Mouse (Mus musculus) midbrain, embryonic 10.5 days (tissue): ENCODE data around the gene Kdm6a. TPM values are rescaled to one million over a fixed set of nuclear protein-coding genes. Genes with fewer than 3 reads are reported as not detected.

Experiments
- DNase-seq: peaks from one replicate; pipeline ENCODE4 v3.0.0-alpha.2; 2017; ENCODE audit warnings: low spot score
- H3K27ac ChIP-seq: fragments of 300-500 bp; sonication (generic); replicated peaks from 2 replicates; pipeline ENCODE4 v1.5.1; 2016; ENCODE audit warnings: mild to moderate bottlenecking
- H3K27me3 ChIP-seq: fragments of 300-500 bp; sonication (generic); 2 replicates; pipeline ENCODE4 v1.6.1; 2016; ENCODE audit warnings: low read depth, mild to moderate bottlenecking; ENCODE audit not compliant: poor library complexity, severe bottlenecking
- H3K36me3 ChIP-seq: fragments of 300-500 bp; sonication (generic); 2 replicates; pipeline ENCODE4 v1.6.1; 2016; ENCODE audit warnings: mild to moderate bottlenecking, moderate library complexity
- H3K4me1 ChIP-seq: fragments of 300-500 bp; sonication (generic); 2 replicates; pipeline ENCODE4 v1.6.1; 2016
- H3K4me3 ChIP-seq: fragments of 300-500 bp; sonication (generic); 2 replicates; pipeline ENCODE4 v1.5.1; 2016; ENCODE audit warnings: mild to moderate bottlenecking, moderate library complexity
- H3K9me3 ChIP-seq: fragments of 300-500 bp; sonication (generic); replicated peaks from 2 replicates; pipeline ENCODE4 v1.6.1; 2016; ENCODE audit warnings: mild to moderate bottlenecking
- WGBS: fragments of 180-500 bp; shearing (Covaris S2); methylation state at CpG from one replicate; pipeline ENCODE4 v1.1.7; 2016; 5-methylcytosine and 5-hydroxymethylcytosine counted together
- polyA plus RNA-seq: library from polyadenylated mRNA; unstranded; fragments of >200 nt; fragmentation: Nextera tagmentation; extraction: Ambion mirVana; gene quantifications from 2 replicates; pipeline ENCODE4 v1.2.1, GENCODE M21; 2016

Kdm6a gene
- polyA plus RNA-seq = 30.3 and 33.9 TPM in 2 replicates

- Histone ChIP-seq H3K9me3 (no peaks in the 10 kb centered on the region), H3K27me3 (no peaks in the 10 kb centered on the region), H3K27ac (peak within 1 kb of the TSS; percentile 96), H3K4me3 (peak within 1 kb of the TSS; percentile 87), H3K4me1 (peaks cover 3% of the 10 kb centered on the region; the same call in 1 of the 2 replicates), H3K36me3 (peaks cover 4% of the 10 kb centered on the region; the same call in 1 of the 2 replicates)
- DNase-seq = peak; percentile 95
- 3% methylated on average over 47 of the region's 50 CpGs for WGBS
Observed at GRCm38 (mm10) chrX:18162192-18162857, at the start of gene Kdm6a. Gene Kdm6a, plus strand, starts transcription at chrX:18162575.

GRCm38 (mm10) chrX:18145557-18145956 lies 16.8 kb upstream of the Kdm6a start, which contains the start of gene Dusp21:
Gene Dusp21, plus strand, starts transcription at chrX:18145857.
- no peaks in the 10 kb centered on the region for H3K27me3 ChIP-seq
- no peak within 1 kb of the TSS for H3K27ac ChIP-seq
- no peaks in the 10 kb centered on the region for H3K36me3 ChIP-seq
- no peak for DNase-seq
- H3K4me1 ChIP-seq = no peaks in the 10 kb centered on the region
- H3K9me3 ChIP-seq = no peaks in the 10 kb centered on the region
- 96% methylated on average over 1 of the region's 1 CpGs for WGBS
- H3K4me3 ChIP-seq = no peak within 1 kb of the TSS

- 62% methylated on average over 4 of the region's 4 CpGs for WGBS
- H3K27me3 ChIP-seq = no peaks in the 10 kb centered on the region
- DNase-seq = no peak
- H3K27ac ChIP-seq = no peak overlapping the region
- no peaks in the 10 kb centered on the region for H3K36me3 ChIP-seq
- no peaks in the 10 kb centered on the region for H3K9me3 ChIP-seq
- H3K4me3 ChIP-seq = peak overlapping the region; percentile 87
- peaks cover 3% of the 10 kb centered on the region; the same call in 1 of the 2 replicates for H3K4me1 ChIP-seq
Observed at GRCm38 (mm10) chrX:18160734-18161442, 1.5 kb upstream of the Kdm6a start.

- Histone ChIP-seq H3K27me3 (no peaks in the 10 kb centered on the region), H3K9me3 (no peaks in the 10 kb centered on the region), H3K4me3 (peak overlapping the region; percentile 87), H3K4me1 (peaks cover 3% of the 10 kb centered on the region; the same call in 1 of the 2 replicates), H3K36me3 (no peaks in the 10 kb centered on the region), H3K27ac (peak overlapping the region; percentile 96)
- DNase-seq = no peak
- under 1% methylated on average over 28 of the region's 28 CpGs for WGBS
Observed at GRCm38 (mm10) chrX:18161796-18162191, 581 bp upstream of the Kdm6a start.

GRCm38 (mm10) chrX:18162861-18163731 lies 721 bp downstream of the Kdm6a start:
- Histone ChIP-seq H3K4me1 (peaks cover 3% of the 10 kb centered on the region; the same call in 1 of the 2 replicates), H3K27me3 (no peaks in the 10 kb centered on the region), H3K36me3 (peaks cover 5% of the 10 kb centered on the region; the same call in 1 of the 2 replicates), H3K4me3 (peak overlapping the region; percentile 87), H3K27ac (peak overlapping the region; percentile 96), H3K9me3 (no peaks in the 10 kb centered on the region)
- under 1% methylated on average over 86 of the region's 95 CpGs for WGBS
- peak; percentile 69 for DNase-seq

DNA sequence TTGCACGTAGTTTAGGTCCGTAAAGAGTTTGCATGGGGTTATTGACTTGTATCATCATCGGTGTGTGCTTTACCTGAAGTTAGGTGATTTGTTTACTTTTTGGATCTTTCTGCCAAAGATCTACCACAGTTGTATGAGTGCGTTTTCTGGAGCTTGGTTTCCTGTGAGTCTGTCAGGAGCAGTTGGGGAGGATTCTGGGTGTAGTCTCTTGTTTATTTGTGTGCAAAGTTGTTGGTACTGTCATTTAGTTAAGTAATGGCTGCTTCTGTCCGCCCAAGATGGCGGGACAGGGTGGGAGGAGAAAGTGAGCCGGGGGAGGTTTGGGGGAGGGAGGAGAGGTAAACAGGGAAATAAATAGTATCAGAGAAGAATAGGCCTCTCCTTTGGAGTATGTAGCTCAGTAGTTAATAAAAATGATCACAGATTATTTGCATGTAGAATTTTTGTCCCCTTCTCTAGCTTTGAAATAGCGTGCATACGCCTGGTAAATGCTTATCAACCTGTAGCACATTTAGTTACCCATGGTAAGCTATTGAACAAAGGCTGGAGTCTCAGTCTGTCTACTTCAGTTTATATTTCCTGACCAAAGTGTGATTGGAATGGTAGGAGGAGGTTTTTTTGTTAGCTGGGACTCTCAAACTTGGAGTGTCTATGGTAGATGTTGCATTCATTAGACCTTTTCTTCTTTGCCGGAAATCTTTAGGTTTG lies 1.7 kb downstream of the Kdm6a start:
- peaks cover 3% of the 10 kb centered on the region; the same call in 1 of the 2 replicates for H3K4me1 ChIP-seq
- H3K9me3 ChIP-seq = no peaks in the 10 kb centered on the region
- 3% methylated on average over 10 of the region's 10 CpGs for WGBS
- peak; percentile 30 for DNase-seq
- H3K27ac ChIP-seq = peak overlapping the region; percentile 96
- H3K27me3 ChIP-seq = no peaks in the 10 kb centered on the region
- H3K36me3 ChIP-seq = peaks cover 9% of the 10 kb centered on the region; the same call in 1 of the 2 replicates
- H3K4me3 ChIP-seq = peak overlapping the region; percentile 87

- Histone ChIP-seq H3K27ac (no peak overlapping the region), H3K27me3 (no peaks in the 10 kb centered on the region), H3K4me3 (peak overlapping the region; percentile 87), H3K36me3 (peaks cover 9% of the 10 kb centered on the region; the same call in 1 of the 2 replicates), H3K4me1 (peaks cover 3% of the 10 kb centered on the region; the same call in 1 of the 2 replicates), H3K9me3 (no peaks in the 10 kb centered on the region)
- 87% methylated on average over 2 of the region's 2 CpGs for WGBS
- no peak for DNase-seq
Observed at GRCm38 (mm10) chrX:18165121-18165520, 2.7 kb downstream of the Kdm6a start.

- no peaks in the 10 kb centered on the region for H3K27me3 ChIP-seq
- H3K36me3 ChIP-seq = peaks cover 14% of the 10 kb centered on the region; the same call in 1 of the 2 replicates
- H3K4me1 ChIP-seq = no peaks in the 10 kb centered on the region
- WGBS = 91% methylated on average over 3 of the region's 3 CpGs
- DNase-seq = no peak
- no peak overlapping the region for H3K27ac ChIP-seq
- no peaks in the 10 kb centered on the region for H3K9me3 ChIP-seq
- no peak overlapping the region for H3K4me3 ChIP-seq
Observed at GRCm38 (mm10) chrX:18166961-18167360, 4.6 kb downstream of the Kdm6a start.

DNA sequence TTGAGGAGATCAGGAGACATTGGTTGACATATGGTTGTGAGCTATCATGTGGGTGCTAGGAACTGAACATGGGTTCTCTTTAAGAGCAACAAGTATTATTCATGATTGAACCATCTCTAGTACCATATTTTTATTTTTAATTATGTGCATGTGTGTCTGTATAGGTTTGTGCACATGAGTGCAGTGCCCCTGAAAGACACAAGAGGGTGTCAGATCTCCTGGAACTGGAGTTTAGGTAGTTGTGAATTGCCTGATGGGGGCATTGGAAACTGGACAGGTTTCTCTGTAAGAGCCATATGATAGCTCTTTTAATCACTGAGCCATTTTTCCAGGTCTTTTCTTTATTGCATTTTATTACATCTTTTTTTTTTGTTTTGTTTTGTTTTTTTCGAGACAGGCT lies 6.6 kb downstream of the Kdm6a start:
- Histone ChIP-seq H3K27ac (no peak overlapping the region), H3K4me1 (no peaks in the 10 kb centered on the region), H3K27me3 (no peaks in the 10 kb centered on the region), H3K9me3 (no peaks in the 10 kb centered on the region), H3K36me3 (peaks cover 14% of the 10 kb centered on the region; the same call in 1 of the 2 replicates), H3K4me3 (no peak overlapping the region)
- WGBS = 89% methylated on average over 1 of the region's 1 CpGs
- no peak for DNase-seq

- Histone ChIP-seq H3K4me1 (no peaks in the 10 kb centered on the region), H3K27me3 (no peaks in the 10 kb centered on the region), H3K4me3 (no peak overlapping the region), H3K36me3 (peaks cover 5% of the 10 kb centered on the region; the same call in 1 of the 2 replicates), H3K27ac (no peak overlapping the region), H3K9me3 (no peaks in the 10 kb centered on the region)
- no peak for DNase-seq
- WGBS = 89% methylated on average over 4 of the region's 4 CpGs
Observed at GRCm38 (mm10) chrX:18174831-18175230, 12.5 kb downstream of the Kdm6a start.

GRCm38 (mm10) chrX:18177803-18178202 lies 15.4 kb downstream of the Kdm6a start:
- WGBS = 83% methylated on average over 4 of the region's 4 CpGs

DNA sequence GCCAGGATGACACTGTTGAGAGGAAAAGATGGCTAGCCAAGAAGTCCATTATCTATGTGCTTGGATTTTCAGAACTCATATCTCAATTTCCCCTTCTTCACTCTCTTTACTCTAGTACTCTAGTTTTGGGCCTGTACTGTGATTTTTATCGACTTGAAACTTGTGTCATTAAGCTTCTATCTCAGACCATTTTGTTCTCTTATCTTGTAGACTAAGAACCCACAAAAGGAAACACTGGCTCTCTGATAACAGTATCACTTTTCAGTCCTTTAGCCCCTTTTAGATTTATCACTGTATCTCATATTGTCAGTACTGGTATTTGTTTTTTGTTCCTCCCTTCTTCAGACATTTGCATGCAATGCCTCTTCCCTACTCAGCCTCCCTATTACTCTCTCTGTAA lies 17.1 kb downstream of the Kdm6a start:
- 83% methylated on average over 1 of the region's 1 CpGs for WGBS
- Histone ChIP-seq H3K36me3 (no peaks in the 10 kb centered on the region), H3K9me3 (no peaks in the 10 kb centered on the region), H3K4me3 (no peak overlapping the region), H3K27me3 (no peaks in the 10 kb centered on the region), H3K4me1 (no peaks in the 10 kb centered on the region), H3K27ac (no peak overlapping the region)
- no peak for DNase-seq

More at GRCm38 (mm10) chrX:18177803-18178202, 15.4 kb downstream of the Kdm6a start:
- Histone ChIP-seq H3K4me3 (no peak overlapping the region), H3K36me3 (no peaks in the 10 kb centered on the region), H3K4me1 (no peaks in the 10 kb centered on the region), H3K9me3 (no peaks in the 10 kb centered on the region), H3K27ac (no peak overlapping the region), H3K27me3 (no peaks in the 10 kb centered on the region)
- DNase-seq = no peak
